Mouse (Mus musculus): ENCODE results near the gene Myb. TPM values are rescaled to one million over a fixed set of nuclear protein-coding genes. Genes with fewer than 3 reads are reported as not detected.

Gene Myb
- total RNA-seq, 2 experiments from 2014 or later: 54.2 to 126 TPM

GRCm38 (mm10) chr10:21090922-21091700 is 69.7 kb downstream of the Myb start:
- ATAC-seq (replicated peaks; ENCODE audit: low FRiP score, poor library complexity, severe bottlenecking): no peak

- ATAC-seq (replicated peaks; ENCODE audit: low FRiP score, poor library complexity, severe bottlenecking): no peak
These were observed 71.2 kb downstream of the Myb start for GRCm38 (mm10) chr10:21089541-21089940.

GRCm38 (mm10) chr10:21087614-21088232 is 73.1 kb downstream of the Myb start:
- ATAC-seq (replicated peaks; ENCODE audit: low FRiP score, poor library complexity, severe bottlenecking): no peak

- no peak for ATAC-seq (replicated peaks; ENCODE audit: low FRiP score, poor library complexity, severe bottlenecking)
These were observed 75.7 kb downstream of the Myb start for GRCm38 (mm10) chr10:21085044-21085443.

GRCm38 (mm10) chr10:21083391-21083918 is 77.3 kb downstream of the Myb start:
- ATAC-seq (replicated peaks; ENCODE audit: low FRiP score, poor library complexity, severe bottlenecking): no peak

- no peak for ATAC-seq (replicated peaks; ENCODE audit: low FRiP score, poor library complexity, severe bottlenecking)
These were observed 78.3 kb downstream of the Myb start for GRCm38 (mm10) chr10:21082447-21082846.

GRCm38 (mm10) chr10:21077151-21077719 is 83.5 kb downstream of the Myb start:
- no peak for ATAC-seq (replicated peaks; ENCODE audit: low FRiP score, poor library complexity, severe bottlenecking)

GRCm38 (mm10) chr10:21076731-21077130 is 84.1 kb downstream of the Myb start:
- no peak for ATAC-seq (replicated peaks; ENCODE audit: low FRiP score, poor library complexity, severe bottlenecking)

GRCm38 (mm10) chr10:21076137-21076536 is 84.6 kb downstream of the Myb start:
- ATAC-seq (replicated peaks; ENCODE audit: low FRiP score, poor library complexity, severe bottlenecking): no peak

Other genes with a start within 250 kb of the Myb start
- gene Ahi1, start 208.4 kb downstream of the Myb start, total RNA-seq (2015; ENCODE audit: low replicate concordance): 29.9 and 50.7 TPM in 2 replicates
- gene Ahi1, start 208.4 kb downstream of the Myb start, total RNA-seq (2017; ENCODE audit: low replicate concordance): 32.0 and 37.4 TPM in 2 replicates
- gene Hbs1l, start 135.0 kb upstream of the Myb start, total RNA-seq (2015; ENCODE audit: low replicate concordance): 85.9 and 87.6 TPM in 2 replicates
- gene Hbs1l, start 135.0 kb upstream of the Myb start, total RNA-seq (2017; ENCODE audit: low replicate concordance): 76.3 and 120 TPM in 2 replicates
- not detected in 2 replicates for gene Aldh8a1, start 216.3 kb upstream of the Myb start, total RNA-seq (2015; ENCODE audit: low replicate concordance)
- not detected in 2 replicates for gene Aldh8a1, start 216.3 kb upstream of the Myb start, total RNA-seq (2017; ENCODE audit: low replicate concordance)

Data from erythroid progenitor cell, adult 5-6 weeks (primary cell).